Mouse (Mus musculus): ENCODE measurements around the gene 4930519G04Rik. TPM values are rescaled to one million over a fixed set of nuclear protein-coding genes. Genes with fewer than 3 reads are reported as not detected.
"Not testable (repeated sequence)": the region's sequence is repeated elsewhere in the genome, so short reads cannot be mapped to it uniquely, and the experiment has no call there.

4930519G04Rik gene
- polyA plus RNA-seq, 1 experiment from 2014 or later = not detected

DNA sequence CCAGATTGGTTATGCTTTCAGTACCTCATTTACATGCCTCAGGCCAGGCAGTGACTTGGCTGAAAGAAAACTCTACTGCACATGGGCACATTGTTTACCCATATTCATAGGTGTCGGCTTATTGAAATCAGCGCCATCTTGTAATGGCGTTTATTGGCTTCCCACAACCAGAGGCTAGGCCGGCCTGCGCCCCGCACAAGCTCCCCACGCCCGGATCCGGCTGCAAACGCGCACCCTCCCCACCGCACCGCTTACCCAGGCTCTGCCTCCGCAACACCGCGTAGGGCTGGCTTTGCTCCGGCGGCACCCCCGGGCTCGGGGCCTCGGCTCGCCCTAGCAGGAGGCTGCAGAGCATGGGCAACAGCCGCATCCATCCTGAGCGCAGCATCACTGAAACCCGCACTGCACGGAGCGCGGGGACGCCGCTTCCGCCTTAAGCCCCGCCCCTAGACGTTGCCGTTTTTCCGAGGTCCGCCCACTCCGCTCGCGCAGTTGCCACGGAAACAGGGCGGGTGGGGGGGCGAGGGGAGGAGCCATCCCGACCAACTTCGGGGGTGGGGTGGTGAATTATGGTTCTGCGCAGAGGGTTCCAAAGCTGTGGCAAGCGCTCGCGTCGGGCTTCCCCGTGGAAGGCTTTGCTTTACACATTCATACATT is 39.8 kb upstream of the 4930519G04Rik start:
- H3K9me3 ChIP-seq (replicated peaks) = no peaks in the 10 kb centered on the region
- peaks cover 2% of the 10 kb centered on the region; the same call in 1 of the 2 replicates for H3K36me3 ChIP-seq
- H3K27ac ChIP-seq (replicated peaks) = peak overlapping the region; percentile 95
- peaks cover 33% of the 10 kb centered on the region for H3K4me1 ChIP-seq
- H3K27me3 ChIP-seq (replicated peaks) = no peaks in the 10 kb centered on the region
- H3K4me3 ChIP-seq (replicated peaks) = peak overlapping the region; percentile 67
- under 1% methylated on average over 50 of the region's 50 CpGs for WGBS
- H3K9ac ChIP-seq (replicated peaks) = peak overlapping the region; percentile 81
- ATAC-seq (ENCODE audit: low FRiP score) = peak; percentile 98
- H3K4me2 ChIP-seq = peak overlapping the region; percentile 64

DNA sequence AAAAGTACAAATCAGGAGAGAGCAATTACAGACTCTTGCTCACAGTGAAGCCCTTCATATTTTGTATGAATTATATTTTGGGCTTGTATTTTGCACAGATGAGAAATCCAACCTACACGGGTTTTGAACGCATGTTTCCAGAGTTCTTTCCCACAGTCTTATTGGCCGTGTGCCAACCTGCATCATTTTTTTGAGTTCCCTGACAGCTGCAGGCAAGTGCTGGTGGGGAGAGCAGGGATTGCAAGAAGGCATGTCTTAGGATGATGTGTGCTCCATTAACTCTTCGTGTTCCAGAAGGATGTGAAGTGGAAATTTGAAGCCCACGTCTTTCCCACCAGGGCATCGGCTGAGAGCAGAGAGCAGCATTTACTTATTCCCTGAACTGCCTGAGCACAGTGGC is 36.9 kb upstream of the 4930519G04Rik start:
- H3K9ac ChIP-seq (replicated peaks) = no peak overlapping the region
- H3K4me2 ChIP-seq = no peak overlapping the region
- H3K27me3 ChIP-seq (replicated peaks) = no peaks in the 10 kb centered on the region
- ATAC-seq (ENCODE audit: low FRiP score) = no peak
- peaks cover 3% of the 10 kb centered on the region; the same call in 1 of the 2 replicates for H3K36me3 ChIP-seq
- no peaks in the 10 kb centered on the region for H3K9me3 ChIP-seq (replicated peaks)
- WGBS = 63% methylated on average over 6 of the region's 6 CpGs
- H3K27ac ChIP-seq (replicated peaks) = no peak overlapping the region
- no peak overlapping the region for H3K4me3 ChIP-seq (replicated peaks)
- H3K4me1 ChIP-seq = peaks cover 16% of the 10 kb centered on the region

DNA sequence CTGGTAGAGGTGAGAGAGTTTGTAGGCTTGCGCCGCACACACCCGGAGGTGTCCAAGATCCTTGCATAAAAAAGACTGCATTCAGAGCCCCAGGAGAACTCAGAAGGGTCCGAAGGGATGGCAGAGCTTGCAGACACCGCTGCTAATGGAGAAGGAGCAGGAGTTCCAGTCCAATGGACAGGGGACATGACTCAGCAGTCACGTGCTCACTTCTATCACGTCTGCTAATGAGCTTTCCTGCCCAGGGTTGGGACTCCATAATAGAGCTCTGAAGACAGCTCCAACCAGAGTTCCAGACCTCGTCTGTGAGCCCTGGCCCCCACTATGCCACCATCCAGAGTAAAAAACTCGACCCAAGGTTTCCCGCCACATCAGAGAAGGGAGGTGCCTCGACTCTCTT is 35.3 kb upstream of the 4930519G04Rik start:
- no peak for ATAC-seq (ENCODE audit: low FRiP score)
- H3K27me3 ChIP-seq (replicated peaks) = no peaks in the 10 kb centered on the region
- H3K27ac ChIP-seq (replicated peaks) = no peak overlapping the region
- H3K4me2 ChIP-seq = no peak overlapping the region
- H3K9me3 ChIP-seq (replicated peaks) = no peaks in the 10 kb centered on the region
- peaks cover 11% of the 10 kb centered on the region; the same call in 1 of the 2 replicates for H3K4me1 ChIP-seq
- peaks cover 4% of the 10 kb centered on the region; the same call in 1 of the 2 replicates for H3K36me3 ChIP-seq
- H3K4me3 ChIP-seq (replicated peaks) = no peak overlapping the region
- no peak overlapping the region for H3K9ac ChIP-seq (replicated peaks)
- WGBS = 72% methylated on average over 11 of the region's 11 CpGs

DNA sequence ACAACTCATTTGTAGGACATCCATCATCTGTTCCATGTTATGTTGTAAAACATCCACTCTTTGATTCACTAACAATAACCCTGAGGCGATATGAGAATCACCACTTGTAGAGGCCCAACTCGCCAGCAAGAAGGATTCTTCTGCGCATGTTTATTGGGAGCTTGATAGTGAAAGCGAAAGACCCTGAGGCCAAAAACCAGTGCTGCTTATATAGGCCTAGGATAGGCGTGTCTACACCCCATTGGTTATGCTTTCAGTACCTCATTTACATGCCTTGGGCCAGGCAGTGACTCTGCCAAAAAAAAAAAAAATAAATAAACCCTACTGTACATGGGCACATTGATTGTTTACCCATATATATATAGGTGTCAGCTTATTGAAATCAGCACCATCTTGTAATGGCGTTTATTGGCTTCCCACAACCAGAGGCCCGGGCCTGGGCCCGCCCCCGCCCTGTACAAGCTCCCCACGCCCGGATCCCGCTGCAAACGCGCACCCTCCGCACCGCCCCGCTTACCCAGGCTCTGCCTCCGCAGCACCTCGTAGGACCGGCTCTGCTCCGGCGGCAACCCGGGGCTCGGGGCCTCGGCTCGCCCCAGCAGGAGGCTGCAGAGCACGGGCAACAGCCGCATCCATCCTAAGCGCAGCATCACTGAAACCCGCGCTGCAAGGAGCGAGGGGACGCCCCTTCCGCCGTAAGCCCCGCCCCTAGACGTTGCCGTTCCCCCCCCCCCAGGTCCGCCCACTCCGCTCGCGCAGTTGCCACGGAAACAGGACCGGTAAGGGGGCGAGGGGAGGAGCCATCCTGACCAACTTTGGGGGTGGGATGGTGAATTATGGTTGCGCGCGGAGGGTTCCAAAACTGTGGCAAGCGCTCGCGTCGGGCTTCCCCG is 30.4 kb upstream of the 4930519G04Rik start, which contains the start of gene 1500011B03Rik:
Gene 1500011B03Rik (minus strand): TSS at position 673 of the 893 bp plus-strand sequence.
- Histone ChIP-seq H3K4me1 (peaks cover 14% of the 10 kb centered on the region), H3K27me3 (replicated peaks) (no peaks in the 10 kb centered on the region), H3K36me3 (peaks cover 4% of the 10 kb centered on the region; the same call in 1 of the 2 replicates), H3K9ac (replicated peaks) (peak within 1 kb of the TSS; percentile 85), H3K27ac (replicated peaks) (peak within 1 kb of the TSS; percentile 84), H3K4me3 (replicated peaks) (peak within 1 kb of the TSS; percentile 75), H3K4me2 (peak within 1 kb of the TSS; percentile 63), H3K9me3 (replicated peaks) (no peaks in the 10 kb centered on the region)
- WGBS = 7% methylated on average over 45 of the region's 53 CpGs
- peak; percentile 92 for ATAC-seq (ENCODE audit: low FRiP score)

DNA sequence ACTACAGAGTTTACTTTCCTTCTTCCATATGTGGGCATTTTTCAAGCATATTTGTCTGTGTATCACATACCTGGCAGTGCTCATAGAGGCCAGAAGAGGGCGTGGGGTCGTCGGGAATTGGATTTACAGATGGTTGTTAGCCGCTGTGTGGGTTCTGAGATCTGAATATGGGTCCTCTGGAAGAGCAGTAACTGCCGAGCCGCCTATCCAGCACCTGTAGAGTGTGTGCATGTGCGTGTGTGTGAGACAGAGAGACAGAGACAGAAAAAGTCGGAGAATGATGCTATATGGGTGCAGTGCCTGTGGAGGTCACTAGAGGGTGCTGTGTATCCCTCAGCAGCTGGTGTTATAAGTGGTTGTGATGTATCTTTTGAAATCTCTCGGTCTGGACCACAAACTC is 29.3 kb upstream of the 4930519G04Rik start:
- Histone ChIP-seq H3K4me2 (peak overlapping the region; percentile 63), H3K27me3 (replicated peaks) (no peaks in the 10 kb centered on the region), H3K4me1 (peaks cover 14% of the 10 kb centered on the region), H3K27ac (replicated peaks) (no peak overlapping the region), H3K9me3 (replicated peaks) (no peaks in the 10 kb centered on the region), H3K4me3 (replicated peaks) (no peak overlapping the region; the same call in 1 of the 2 replicates), H3K9ac (replicated peaks) (no peak overlapping the region), H3K36me3 (peaks cover 4% of the 10 kb centered on the region; the same call in 1 of the 2 replicates)
- no peak for ATAC-seq (ENCODE audit: low FRiP score)
- WGBS = 19% methylated on average over 9 of the region's 9 CpGs

DNA sequence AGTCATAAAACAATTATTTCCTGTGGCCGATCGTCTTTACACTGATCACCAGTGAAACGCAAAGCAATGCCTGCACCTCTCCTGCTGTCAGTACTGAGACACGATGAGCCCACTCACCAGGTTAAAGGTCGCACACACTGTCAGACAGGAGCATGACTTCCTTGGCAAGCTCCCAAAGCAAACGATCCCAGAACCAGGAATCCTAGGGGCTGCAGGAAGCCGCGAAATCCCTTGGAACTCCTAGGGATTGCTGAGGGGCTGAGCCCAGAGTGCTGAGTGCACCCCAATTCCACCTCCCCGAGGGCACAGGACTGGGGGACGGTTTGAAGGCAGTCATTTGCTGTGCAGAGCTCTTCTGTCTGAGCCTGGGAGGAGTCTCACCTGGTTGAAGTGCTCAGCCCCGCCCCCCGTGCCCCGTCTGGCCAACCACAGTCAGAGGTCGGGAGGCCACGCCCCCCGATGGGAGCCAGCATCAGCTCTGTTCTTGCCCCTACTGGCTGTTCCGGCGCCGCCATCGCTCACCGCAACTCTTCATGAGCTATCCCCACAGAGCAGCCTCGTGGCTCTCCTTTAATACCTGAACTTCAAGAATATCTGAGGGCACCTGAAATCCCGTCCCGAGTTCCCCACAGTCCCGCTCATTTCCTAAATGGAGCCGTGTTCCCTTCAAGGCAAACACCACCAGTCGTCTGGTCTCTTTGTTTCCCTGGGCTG is 27.3 kb upstream of the 4930519G04Rik start:
- 0 out of 2 replicates have a peak, but pooled peaks cover 4% of the 10 kb centered on the region for H3K36me3 ChIP-seq
- H3K27ac ChIP-seq (replicated peaks) = peak overlapping the region; percentile 65
- 9% methylated on average over 27 of the region's 27 CpGs for WGBS
- no peaks in the 10 kb centered on the region for H3K9me3 ChIP-seq (replicated peaks)
- peaks cover 14% of the 10 kb centered on the region for H3K4me1 ChIP-seq
- peak overlapping the region; percentile 36 for H3K4me3 ChIP-seq (replicated peaks)
- H3K27me3 ChIP-seq (replicated peaks) = no peaks in the 10 kb centered on the region
- H3K9ac ChIP-seq (replicated peaks) = peak overlapping the region; percentile 34
- ATAC-seq (ENCODE audit: low FRiP score) = peak; percentile 74
- H3K4me2 ChIP-seq = peak overlapping the region; percentile 75

DNA sequence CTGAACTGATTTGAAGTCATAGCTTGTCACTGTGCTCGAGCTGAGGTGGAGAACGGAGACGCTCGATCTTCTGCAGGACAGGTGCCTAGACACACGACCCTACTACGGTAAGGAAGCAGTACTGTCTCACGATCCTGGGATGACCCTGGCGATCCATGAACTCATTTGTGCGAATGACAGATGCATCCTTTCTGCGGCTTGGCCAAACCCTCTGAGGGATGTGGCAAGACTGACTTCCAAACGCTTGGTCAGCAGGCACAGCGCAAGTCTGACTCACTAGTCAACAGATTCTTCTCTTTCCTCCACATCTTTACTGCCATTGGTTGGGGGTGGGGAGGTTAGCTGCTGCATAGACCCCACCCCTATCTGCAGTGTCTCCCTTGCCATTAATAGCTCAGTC is 26.0 kb upstream of the 4930519G04Rik start:
- no peaks in the 10 kb centered on the region for H3K36me3 ChIP-seq
- 90% methylated on average over 12 of the region's 12 CpGs for WGBS
- no peak for ATAC-seq (ENCODE audit: low FRiP score)
- no peak overlapping the region for H3K4me2 ChIP-seq
- no peaks in the 10 kb centered on the region for H3K27me3 ChIP-seq (replicated peaks)
- no peak overlapping the region for H3K27ac ChIP-seq (replicated peaks)
- no peaks in the 10 kb centered on the region for H3K9me3 ChIP-seq (replicated peaks)
- no peak overlapping the region for H3K4me3 ChIP-seq (replicated peaks)
- H3K9ac ChIP-seq (replicated peaks) = no peak overlapping the region
- peaks cover 10% of the 10 kb centered on the region for H3K4me1 ChIP-seq

DNA sequence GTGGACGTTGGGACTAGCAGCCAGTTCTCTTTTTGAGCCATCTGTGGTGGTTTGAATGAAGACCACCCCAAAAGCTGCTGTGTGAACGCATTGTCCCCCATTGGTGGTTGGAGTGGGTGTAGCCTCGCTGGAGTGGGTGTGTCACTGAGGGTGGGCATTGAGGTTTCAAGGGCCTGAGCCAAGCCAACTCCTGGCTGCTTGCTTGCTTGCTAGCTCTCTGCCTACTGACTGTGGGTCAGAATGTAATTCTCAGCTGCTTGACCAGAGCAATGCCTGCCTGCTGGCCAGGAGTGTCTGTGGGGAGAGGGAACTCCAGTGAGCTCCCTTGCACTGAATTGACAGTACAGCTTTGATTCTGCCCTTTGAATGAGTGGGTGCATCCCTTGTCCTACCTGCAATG is 23.7 kb upstream of the 4930519G04Rik start:
- peaks cover 6% of the 10 kb centered on the region for H3K4me1 ChIP-seq
- no peaks in the 10 kb centered on the region for H3K36me3 ChIP-seq
- no peak overlapping the region for H3K4me2 ChIP-seq
- WGBS = 66% methylated on average over 3 of the region's 3 CpGs
- no peaks in the 10 kb centered on the region for H3K9me3 ChIP-seq (replicated peaks)
- H3K27me3 ChIP-seq (replicated peaks) = no peaks in the 10 kb centered on the region
- no peak overlapping the region for H3K4me3 ChIP-seq (replicated peaks)
- no peak overlapping the region for H3K9ac ChIP-seq (replicated peaks)
- no peak overlapping the region for H3K27ac ChIP-seq (replicated peaks)
- no peak for ATAC-seq (ENCODE audit: low FRiP score)

DNA sequence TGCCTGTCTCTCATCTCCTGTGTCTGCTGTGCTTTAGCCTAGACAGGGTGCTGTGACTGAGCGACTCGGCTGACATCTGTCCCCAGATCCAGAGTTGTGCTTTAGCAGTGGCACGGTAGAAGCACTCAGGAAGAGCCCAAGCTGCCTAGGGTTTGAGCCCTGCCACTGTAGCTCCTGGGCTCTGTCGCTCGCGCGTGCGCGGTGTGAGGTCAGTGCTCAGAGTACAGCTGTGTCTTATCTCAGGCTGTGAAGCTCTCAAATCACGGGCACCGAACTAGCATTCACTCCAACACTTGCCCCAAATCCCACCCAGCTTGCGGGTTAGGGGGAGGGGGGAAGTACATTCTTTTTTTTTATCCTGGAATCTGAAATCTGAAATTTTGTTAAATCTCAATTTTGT is 16.6 kb upstream of the 4930519G04Rik start:
- Histone ChIP-seq H3K4me1 (no peaks in the 10 kb centered on the region), H3K9ac (replicated peaks) (no peak overlapping the region), H3K27me3 (replicated peaks) (no peaks in the 10 kb centered on the region), H3K36me3 (no peaks in the 10 kb centered on the region), H3K4me2 (no peak overlapping the region), H3K9me3 (replicated peaks) (no peaks in the 10 kb centered on the region), H3K27ac (replicated peaks) (no peak overlapping the region), H3K4me3 (replicated peaks) (no peak overlapping the region)
- WGBS = 76% methylated on average over 12 of the region's 12 CpGs
- ATAC-seq (ENCODE audit: low FRiP score) = no peak

DNA sequence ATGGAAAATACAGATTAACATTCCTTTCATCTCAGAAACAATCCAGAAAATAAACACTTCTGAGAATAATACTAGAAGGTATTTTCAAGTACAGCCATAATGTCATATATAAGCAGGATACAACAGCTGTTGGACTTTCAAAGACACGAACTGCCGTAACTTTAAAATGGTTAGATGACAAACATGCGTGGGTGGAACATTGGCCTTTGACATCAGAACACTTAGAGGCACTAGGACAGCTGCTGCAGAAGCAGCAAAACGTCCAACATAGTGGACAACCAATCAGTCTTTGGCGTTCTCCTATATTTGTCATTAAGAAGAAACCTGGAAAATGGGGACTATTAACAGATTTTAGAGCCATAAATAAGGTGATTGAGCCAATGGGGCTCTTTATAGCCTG is 13.0 kb upstream of the 4930519G04Rik start:
- not testable (repeated sequence) for ATAC-seq (ENCODE audit: low FRiP score); H3K36me3 ChIP-seq; H3K9ac ChIP-seq (replicated peaks); H3K27ac ChIP-seq (replicated peaks); H3K4me3 ChIP-seq (replicated peaks); H3K4me1 ChIP-seq; H3K27me3 ChIP-seq (replicated peaks); H3K9me3 ChIP-seq (replicated peaks); H3K4me2 ChIP-seq
- 70% methylated on average over 5 of the region's 5 CpGs for WGBS

DNA sequence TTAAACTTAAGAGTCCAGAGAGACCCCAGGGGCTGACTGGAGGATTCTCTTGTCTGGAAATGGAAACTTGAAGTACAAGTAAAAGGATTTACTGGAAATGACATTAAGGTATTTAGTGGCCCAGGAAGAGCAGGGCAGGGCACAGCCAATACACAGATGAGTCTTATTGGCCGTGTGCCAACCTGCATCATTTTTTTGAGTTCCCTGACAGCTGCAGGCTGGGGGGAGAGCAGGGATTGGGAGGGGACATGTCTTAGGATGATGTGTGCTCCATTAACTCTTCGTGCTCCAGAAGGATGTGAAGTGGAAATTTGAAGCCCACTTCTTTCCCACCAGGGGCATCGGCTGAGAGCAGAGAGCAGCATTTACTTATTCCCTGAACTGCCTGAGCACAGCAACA is 11.3 kb upstream of the 4930519G04Rik start:
- not testable (repeated sequence) for H3K4me3 ChIP-seq (replicated peaks); H3K9me3 ChIP-seq (replicated peaks); H3K9ac ChIP-seq (replicated peaks); H3K27ac ChIP-seq (replicated peaks); H3K27me3 ChIP-seq (replicated peaks); H3K36me3 ChIP-seq; H3K4me2 ChIP-seq; H3K4me1 ChIP-seq; ATAC-seq (ENCODE audit: low FRiP score)
- 52% methylated on average over 3 of the region's 3 CpGs for WGBS
